Mouse (Mus musculus) lung, postnatal 0 days (tissue): ENCODE results near the gene Polr3b. TPM values are rescaled to one million over a fixed set of nuclear protein-coding genes. Genes with fewer than 3 reads are reported as not detected.

Experiments used
- ATAC-seq: fragments of 200-750 bp; cut with Nextera tagmentation; 2 replicates; pipeline ENCODE4 v1.8.0; 2017; ENCODE audit warnings: moderate library complexity
- DNase-seq: peaks from one replicate; pipeline ENCODE4 v3.0.0-alpha.2; 2016; ENCODE audit warnings: low spot score
- H3K27ac ChIP-seq: fragments of 300-500 bp; sonication (generic); 2 replicates; pipeline ENCODE4 v1.5.1; 2014; ENCODE audit warnings: antibody characterized with exemption, mild to moderate bottlenecking, low read length, mixed read lengths
- H3K27me3 ChIP-seq: fragments of 300-500 bp; sonication (generic); replicated peaks from 2 replicates; pipeline ENCODE4 v1.6.1; 2014; ENCODE audit warnings: low read length, mixed read lengths; ENCODE audit not compliant: insufficient read depth
- H3K36me3 ChIP-seq: fragments of 300-500 bp; sonication (generic); 2 replicates; pipeline ENCODE4 v1.6.1; 2014; ENCODE audit warnings: low read length, mixed read lengths; ENCODE audit not compliant: insufficient read depth
- H3K4me1 ChIP-seq: fragments of 300-500 bp; sonication (generic); 2 replicates; pipeline ENCODE4 v1.6.1; 2014; ENCODE audit warnings: antibody characterized with exemption, low read depth, low read length, mixed read lengths; ENCODE audit not compliant: insufficient read depth
- H3K4me2 ChIP-seq: fragments of 300-500 bp; sonication (generic); replicated peaks from 2 replicates; pipeline ENCODE4 v1.6.1; 2014; ENCODE audit warnings: low read depth, mild to moderate bottlenecking, low read length, moderate library complexity, mixed read lengths
- H3K4me3 ChIP-seq: fragments of 300-500 bp; sonication (generic); 2 replicates; pipeline ENCODE4 v1.5.1; 2014; ENCODE audit warnings: low read depth, low read length
- H3K9ac ChIP-seq: fragments of 300-500 bp; sonication (generic); replicated peaks from 2 replicates; pipeline ENCODE4 v1.6.1; 2014; ENCODE audit warnings: low read depth, mild to moderate bottlenecking
- H3K9me3 ChIP-seq: fragments of 300-500 bp; sonication (generic); 2 replicates; pipeline ENCODE4 v1.6.1; 2016; ENCODE audit warnings: low read length, mixed read lengths
- CTCF ChIP-seq: IDR thresholded peaks from 2 replicates; pipeline ENCODE4 v1.5.1; 2016; ENCODE audit warnings: antibody characterized with exemption, mild to moderate bottlenecking
- EP300 ChIP-seq: IDR thresholded peaks from 2 replicates; pipeline ENCODE4 v1.6.1; 2016; ENCODE audit warnings: antibody characterized with exemption, mild to moderate bottlenecking, control low read depth
- WGBS: fragments of 180-500 bp; shearing (Covaris S2); extraction: QIAGEN DNeasy Blood & Tissue Kit; methylation state at CpG from one replicate; pipeline ENCODE4 v1.1.7; 2014; 5-methylcytosine and 5-hydroxymethylcytosine counted together
- polyA plus RNA-seq: library from polyadenylated mRNA; unstranded; fragments of >200 nt; fragmentation: Nextera tagmentation; extraction: Ambion mirVana; gene quantifications from 2 replicates; pipeline ENCODE4 v1.2.1, GENCODE M21; 2015

Gene Polr3b
- polyA plus RNA-seq, 1 experiment from 2014 or later: 6.2 TPM

- H3K36me3 ChIP-seq: peaks cover 7% of the 10 kb centered on the region; the same call in 1 of the 2 replicates
- 81% methylated on average over 8 of the region's 8 CpGs for WGBS
- no peak for ATAC-seq
- H3K4me1 ChIP-seq: no peaks in the 10 kb centered on the region
- no peak overlapping the region for H3K4me3 ChIP-seq
- 0 out of 2 replicates have a peak overlapping the region, but pooled peaks have one; percentile 16 for H3K27ac ChIP-seq
- DNase-seq: no peak
- TF ChIP-seq EP300 (no peak), CTCF (no peak)
- H3K4me2 ChIP-seq: no peak overlapping the region
- no peak overlapping the region for H3K9ac ChIP-seq
- no peaks in the 10 kb centered on the region for H3K27me3 ChIP-seq
- H3K9me3 ChIP-seq: no peaks in the 10 kb centered on the region
These were observed 89.4 kb downstream of the Polr3b start for GRCm38 (mm10) chr10:84711479-84711878.

- H3K4me2 ChIP-seq: no peak overlapping the region
- ATAC-seq (peak; percentile 70), DNase-seq (peak; percentile 49)
- H3K27me3 ChIP-seq: no peaks in the 10 kb centered on the region
- no peaks in the 10 kb centered on the region for H3K4me1 ChIP-seq
- no peaks in the 10 kb centered on the region for H3K9me3 ChIP-seq
- 0 out of 2 replicates have a peak overlapping the region, but pooled peaks have one; percentile 16 for H3K27ac ChIP-seq
- H3K36me3 ChIP-seq: peaks cover 7% of the 10 kb centered on the region; the same call in 1 of the 2 replicates
- TF ChIP-seq CTCF: peak; percentile 46
- no peak for TF ChIP-seq EP300
- 50% methylated on average over 5 of the region's 5 CpGs for WGBS
- H3K9ac ChIP-seq: no peak overlapping the region
- no peak overlapping the region for H3K4me3 ChIP-seq
These were observed 89.8 kb downstream of the Polr3b start for GRCm38 (mm10) chr10:84711940-84712339.

- no peak overlapping the region for H3K4me2 ChIP-seq
- H3K9ac ChIP-seq: no peak overlapping the region
- H3K36me3 ChIP-seq: peaks cover 7% of the 10 kb centered on the region; the same call in 1 of the 2 replicates
- no peaks in the 10 kb centered on the region for H3K4me1 ChIP-seq
- ATAC-seq (no peak; the same call in 1 of the 2 replicates), DNase-seq (no peak)
- no peaks in the 10 kb centered on the region for H3K9me3 ChIP-seq
- H3K27ac ChIP-seq: no peak overlapping the region
- H3K4me3 ChIP-seq: no peak overlapping the region
- TF ChIP-seq CTCF (no peak), EP300 (no peak)
- no peaks in the 10 kb centered on the region for H3K27me3 ChIP-seq
- WGBS: 60% methylated on average over 6 of the region's 6 CpGs
These were observed 90.4 kb downstream of the Polr3b start for GRCm38 (mm10) chr10:84712532-84712931.

- WGBS: 59% methylated on average over 10 of the region's 10 CpGs
- Histone ChIP-seq H3K9me3 (no peaks in the 10 kb centered on the region), H3K9ac (no peak overlapping the region), H3K27me3 (no peaks in the 10 kb centered on the region), H3K4me3 (no peak overlapping the region), H3K36me3 (peaks cover 7% of the 10 kb centered on the region; the same call in 1 of the 2 replicates), H3K4me2 (no peak overlapping the region), H3K27ac (no peak overlapping the region), H3K4me1 (no peaks in the 10 kb centered on the region)
- ATAC-seq (no peak), DNase-seq (no peak)
- no peak for TF ChIP-seq CTCF
- TF ChIP-seq EP300: no peak
These were observed 91.0 kb downstream of the Polr3b start for GRCm38 (mm10) chr10:84713043-84713442.

GRCm38 (mm10) chr10:84715639-84716038, 93.5 kb downstream of the Polr3b start:
- WGBS: 86% methylated on average over 7 of the region's 7 CpGs

GRCm38 (mm10) chr10:84716581-84716980, 94.5 kb downstream of the Polr3b start:
- no peak overlapping the region for H3K4me2 ChIP-seq
- no peaks in the 10 kb centered on the region for H3K4me1 ChIP-seq
- H3K27me3 ChIP-seq: no peaks in the 10 kb centered on the region
- ATAC-seq: no peak
- no peak overlapping the region for H3K4me3 ChIP-seq
- H3K9me3 ChIP-seq: no peaks in the 10 kb centered on the region
- H3K9ac ChIP-seq: no peak overlapping the region
- DNase-seq: no peak
- TF ChIP-seq CTCF: no peak
- TF ChIP-seq EP300: no peak
- 90% methylated on average over 7 of the region's 7 CpGs for WGBS
- peaks cover 15% of the 10 kb centered on the region for H3K36me3 ChIP-seq
- no peak overlapping the region for H3K27ac ChIP-seq

More at GRCm38 (mm10) chr10:84715639-84716038, 93.5 kb downstream of the Polr3b start:
- no peak for ATAC-seq
- Histone ChIP-seq H3K27me3 (no peaks in the 10 kb centered on the region), H3K36me3 (peaks cover 8% of the 10 kb centered on the region), H3K4me1 (no peaks in the 10 kb centered on the region), H3K27ac (no peak overlapping the region), H3K4me2 (no peak overlapping the region), H3K4me3 (no peak overlapping the region), H3K9ac (no peak overlapping the region), H3K9me3 (no peaks in the 10 kb centered on the region)
- no peak for TF ChIP-seq CTCF
- TF ChIP-seq EP300: no peak
- DNase-seq: no peak

- no peak for DNase-seq
- no peak overlapping the region for H3K27ac ChIP-seq
- H3K4me3 ChIP-seq: no peak overlapping the region
- no peaks in the 10 kb centered on the region for H3K9me3 ChIP-seq
- ATAC-seq: no peak
- 95% methylated on average over 12 of the region's 12 CpGs for WGBS
- H3K27me3 ChIP-seq: no peaks in the 10 kb centered on the region
- H3K4me2 ChIP-seq: no peak overlapping the region
- peaks cover 12% of the 10 kb centered on the region for H3K36me3 ChIP-seq
- no peaks in the 10 kb centered on the region for H3K4me1 ChIP-seq
- no peak overlapping the region for H3K9ac ChIP-seq
- TF ChIP-seq EP300: no peak
- no peak for TF ChIP-seq CTCF
These were observed 100.6 kb downstream of the Polr3b start for GRCm38 (mm10) chr10:84722711-84723110.
